Mouse (Mus musculus) liver, adult 2 months (tissue): Measurements from ENCODE around the gene Lhfpl5.

Source experiments
- CTCF ChIP-seq: fragments of 200-500 bp; IDR thresholded peaks from 2 replicates; pipeline ENCODE4 v1.5.1; 2011; ENCODE audit warnings: low read depth, low read length, control low read depth
- POLR2A ChIP-seq: fragments of 200-500 bp; IDR thresholded peaks from 2 replicates; pipeline ENCODE4 v1.6.1; 2011; ENCODE audit warnings: low read length, control low read depth; ENCODE audit not compliant: insufficient read depth; ENCODE audit errors: extremely low read depth

GRCm38 (mm10) chr17:28600780-28601179, 25.3 kb downstream of the Lhfpl5 start:
- TF ChIP-seq CTCF: no peak
- TF ChIP-seq POLR2A: no peak
